Mouse (Mus musculus) stomach, embryonic 14.5 days (tissue): ENCODE results near the gene Adamts3. TPM values are rescaled to one million over a fixed set of nuclear protein-coding genes. Genes with fewer than 3 reads are reported as not detected.

Experiments used
- ATAC-seq: fragments of 200-750 bp; cut with Nextera tagmentation; 2 replicates; pipeline ENCODE4 v1.8.0; 2017; ENCODE audit warnings: low read depth, moderate TSS enrichment; ENCODE audit not compliant: insufficient number of reproducible peaks, insufficient read depth, low FRiP score
- H3K27ac ChIP-seq: fragments of 300-500 bp; sonication (generic); 2 replicates; pipeline ENCODE4 v1.5.1; 2014; ENCODE audit warnings: mild to moderate bottlenecking, low read length, moderate library complexity, mixed read lengths
- H3K27me3 ChIP-seq: fragments of 300-500 bp; sonication (generic); 2 replicates; pipeline ENCODE4 v1.6.1; 2014; ENCODE audit warnings: low read length, control low read depth, mixed read lengths; ENCODE audit not compliant: control insufficient read depth, insufficient read depth
- H3K36me3 ChIP-seq: fragments of 300-500 bp; sonication (generic); 2 replicates; pipeline ENCODE4 v1.6.1; 2014; ENCODE audit warnings: mild to moderate bottlenecking, control low read depth, low read length, moderate library complexity, mixed read lengths; ENCODE audit not compliant: control insufficient read depth, insufficient read depth
- H3K4me1 ChIP-seq: fragments of 300-500 bp; sonication (generic); 2 replicates; pipeline ENCODE4 v1.6.1; 2014; ENCODE audit warnings: low read length, control low read depth, mixed read lengths; ENCODE audit not compliant: control insufficient read depth, insufficient read depth
- H3K4me2 ChIP-seq: fragments of 300-500 bp; sonication (generic); replicated peaks from 2 replicates; pipeline ENCODE4 v1.6.1; 2014; ENCODE audit warnings: low read depth, low read length, control low read depth
- H3K4me3 ChIP-seq: fragments of 300-500 bp; sonication (generic); 2 replicates; pipeline ENCODE4 v1.5.1; 2014; ENCODE audit warnings: low read depth, low read length, control low read depth
- H3K9ac ChIP-seq: fragments of 300-500 bp; sonication (generic); replicated peaks from 2 replicates; pipeline ENCODE4 v1.6.1; 2014; ENCODE audit warnings: low read depth, mild to moderate bottlenecking, control low read depth, low read length, moderate library complexity, mixed read lengths
- H3K9me3 ChIP-seq: fragments of 300-500 bp; sonication (generic); 2 replicates; pipeline ENCODE4 v1.6.1; 2016; ENCODE audit warnings: low read depth, low read length, control low read depth; ENCODE audit not compliant: control insufficient read depth
- WGBS: fragments of 180-500 bp; shearing (Covaris S2); extraction: QIAGEN DNeasy Blood & Tissue Kit; methylation state at CpG from one replicate; pipeline ENCODE4 v1.1.7; 2014; 5-methylcytosine and 5-hydroxymethylcytosine counted together
- polyA plus RNA-seq: library from polyadenylated mRNA; unstranded; fragments of >200 nt; fragmentation: Nextera tagmentation; extraction: Ambion mirVana; gene quantifications from 2 replicates; pipeline ENCODE4 v1.2.1, GENCODE M21; 2014

Adamts3 gene
- polyA plus RNA-seq, 1 experiment from 2014 or later = 6.4 TPM

DNA sequence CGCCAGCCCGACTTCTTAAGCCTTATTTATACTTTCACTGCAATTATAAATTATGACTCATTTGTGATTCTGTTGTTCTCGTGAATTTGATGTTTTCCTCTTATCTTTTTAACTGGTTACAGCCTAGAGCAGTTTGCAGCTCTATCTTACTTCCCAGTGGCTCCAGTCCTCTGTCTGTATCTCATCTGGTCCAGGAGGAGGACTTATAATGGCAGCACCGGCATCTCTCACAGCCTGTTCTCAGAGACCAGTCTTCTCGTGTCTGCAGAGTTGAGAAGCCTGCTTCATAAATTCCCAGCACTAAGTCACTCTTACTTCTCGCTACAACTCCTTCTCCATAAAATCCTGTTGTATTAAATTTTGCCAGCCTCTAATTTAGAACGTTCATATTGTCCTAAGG lies 12.4 kb upstream of the Adamts3 start:
- no peaks in the 10 kb centered on the region for H3K9me3 ChIP-seq
- H3K27ac ChIP-seq = no peak overlapping the region
- ATAC-seq = no peak
- no peaks in the 10 kb centered on the region for H3K27me3 ChIP-seq
- no peak overlapping the region for H3K4me2 ChIP-seq
- H3K4me1 ChIP-seq = no peaks in the 10 kb centered on the region
- 75% methylated on average over 7 of the region's 7 CpGs for WGBS
- no peaks in the 10 kb centered on the region for H3K36me3 ChIP-seq
- H3K4me3 ChIP-seq = no peak overlapping the region
- no peak overlapping the region for H3K9ac ChIP-seq

DNA sequence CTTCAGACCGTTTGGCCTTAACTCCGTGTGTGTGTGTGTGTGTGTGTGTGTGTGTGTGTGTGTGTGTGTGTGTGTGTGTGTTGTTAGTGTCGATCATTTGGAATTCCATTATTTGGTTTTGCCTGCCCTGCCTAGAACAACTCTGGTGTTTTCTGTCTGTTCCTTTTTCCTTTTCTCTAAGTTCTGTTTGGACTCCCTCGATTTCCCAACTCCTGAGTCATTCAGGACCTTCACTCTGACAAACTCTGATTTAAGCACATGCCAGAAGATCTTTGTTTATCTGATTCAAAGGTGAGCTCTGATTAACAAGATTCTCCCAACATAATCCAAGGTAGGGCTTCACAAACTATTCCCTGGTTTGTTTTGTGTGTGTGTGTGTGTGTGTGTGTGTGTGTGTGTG lies 1.9 kb upstream of the Adamts3 start:
- H3K36me3 ChIP-seq = no peaks in the 10 kb centered on the region
- no peak for ATAC-seq
- H3K9me3 ChIP-seq = peaks cover 2% of the 10 kb centered on the region; the same call in 1 of the 2 replicates
- H3K4me1 ChIP-seq = 0 out of 2 replicates have a peak, but pooled peaks cover 4% of the 10 kb centered on the region
- no peak overlapping the region for H3K9ac ChIP-seq
- no peaks in the 10 kb centered on the region for H3K27me3 ChIP-seq
- no peak overlapping the region for H3K4me3 ChIP-seq
- 42% methylated on average over 4 of the region's 4 CpGs for WGBS
- H3K4me2 ChIP-seq = no peak overlapping the region
- no peak overlapping the region for H3K27ac ChIP-seq

GRCm38 (mm10) chr5:89883908-89884204 lies 722 bp upstream of the Adamts3 start:
- whole genome bisulfite sequencing = 2% methylated on average over 8 of the region's 8 CpGs
- no peak overlapping the region for H3K27ac ChIP-seq
- H3K9ac ChIP-seq = no peak overlapping the region
- 0 out of 2 replicates have a peak, but pooled peaks cover 4% of the 10 kb centered on the region for H3K4me1 ChIP-seq
- H3K27me3 ChIP-seq = no peaks in the 10 kb centered on the region
- peaks cover 2% of the 10 kb centered on the region; the same call in 1 of the 2 replicates for H3K9me3 ChIP-seq
- ATAC-seq = 0 out of 2 replicates have a peak, but pooled peaks have one; percentile 7
- H3K36me3 ChIP-seq = no peaks in the 10 kb centered on the region
- H3K4me2 ChIP-seq = peak overlapping the region; percentile 99
- peak overlapping the region; percentile 62 for H3K4me3 ChIP-seq

- H3K9ac ChIP-seq = peak overlapping the region; percentile 25; the same call in 1 of the 2 replicates
- 0 out of 2 replicates have a peak, but pooled peaks cover 4% of the 10 kb centered on the region for H3K4me1 ChIP-seq
- peak; percentile 77 for ATAC-seq
- H3K27ac ChIP-seq = no peak overlapping the region
- H3K4me3 ChIP-seq = peak overlapping the region; percentile 62
- H3K27me3 ChIP-seq = no peaks in the 10 kb centered on the region
- H3K36me3 ChIP-seq = no peaks in the 10 kb centered on the region
- peaks cover 2% of the 10 kb centered on the region; the same call in 1 of the 2 replicates for H3K9me3 ChIP-seq
- peak overlapping the region; percentile 99 for H3K4me2 ChIP-seq
- WGBS = under 1% methylated on average over 32 of the region's 35 CpGs
Measured at GRCm38 (mm10) chr5:89882091-89882734, 921 bp downstream of the Adamts3 start.

DNA sequence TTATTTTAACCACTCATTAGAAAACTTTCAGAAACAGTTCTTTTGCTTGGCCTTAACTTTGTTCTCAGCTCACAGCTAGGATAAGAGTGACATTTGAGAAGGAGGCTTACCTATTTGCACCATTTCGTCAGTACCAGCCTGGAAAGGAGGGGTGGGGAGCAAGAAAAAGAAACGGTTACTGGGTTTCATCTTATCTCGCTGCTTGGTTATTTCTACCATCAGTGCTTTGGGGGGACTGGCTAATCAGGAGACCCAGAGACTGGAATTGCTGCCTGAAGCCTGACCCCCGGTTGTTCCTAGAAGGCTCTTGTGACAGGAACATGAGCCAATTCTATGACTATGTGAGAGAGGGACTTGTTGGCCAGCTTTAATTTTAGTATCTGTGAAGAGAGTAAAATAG lies 1.7 kb downstream of the Adamts3 start:
- Histone ChIP-seq H3K4me2 (peak overlapping the region; percentile 99), H3K4me1 (0 out of 2 replicates have a peak, but pooled peaks cover 4% of the 10 kb centered on the region), H3K27me3 (no peaks in the 10 kb centered on the region), H3K27ac (no peak overlapping the region), H3K9me3 (peaks cover 2% of the 10 kb centered on the region; the same call in 1 of the 2 replicates), H3K9ac (no peak overlapping the region), H3K4me3 (no peak overlapping the region), H3K36me3 (no peaks in the 10 kb centered on the region)
- 33% methylated on average over 4 of the region's 4 CpGs for WGBS
- no peak for ATAC-seq

- Histone ChIP-seq H3K36me3 (no peaks in the 10 kb centered on the region), H3K4me2 (no peak overlapping the region), H3K9me3 (peaks cover 2% of the 10 kb centered on the region; the same call in 1 of the 2 replicates), H3K27ac (no peak overlapping the region), H3K4me3 (no peak overlapping the region), H3K9ac (no peak overlapping the region), H3K27me3 (no peaks in the 10 kb centered on the region), H3K4me1 (0 out of 2 replicates have a peak, but pooled peaks cover 2% of the 10 kb centered on the region)
- 76% methylated on average over 11 of the region's 11 CpGs for WGBS
- no peak for ATAC-seq
Measured at GRCm38 (mm10) chr5:89878866-89879392, 4.2 kb downstream of the Adamts3 start.

GRCm38 (mm10) chr5:89872661-89873060 lies 10.5 kb downstream of the Adamts3 start:
- no peak overlapping the region for H3K4me3 ChIP-seq
- no peaks in the 10 kb centered on the region for H3K4me1 ChIP-seq
- no peaks in the 10 kb centered on the region for H3K9me3 ChIP-seq
- no peak overlapping the region for H3K4me2 ChIP-seq
- no peak overlapping the region for H3K27ac ChIP-seq
- no peaks in the 10 kb centered on the region for H3K27me3 ChIP-seq
- ATAC-seq = no peak
- no peak overlapping the region for H3K9ac ChIP-seq
- H3K36me3 ChIP-seq = no peaks in the 10 kb centered on the region
- 33% methylated on average over 2 of the region's 2 CpGs for WGBS

- Histone ChIP-seq H3K27me3 (no peaks in the 10 kb centered on the region), H3K27ac (no peak overlapping the region), H3K4me2 (no peak overlapping the region), H3K4me1 (no peaks in the 10 kb centered on the region), H3K9ac (no peak overlapping the region), H3K4me3 (no peak overlapping the region), H3K9me3 (no peaks in the 10 kb centered on the region), H3K36me3 (no peaks in the 10 kb centered on the region)
- no peak for ATAC-seq
- 74% methylated on average over 4 of the region's 4 CpGs for WGBS
Measured at GRCm38 (mm10) chr5:89859603-89860002, 23.5 kb downstream of the Adamts3 start.
